Mouse (Mus musculus) neural tube, embryonic 11.5 days (tissue): ENCODE data around the gene Rybp. TPM values are rescaled to one million over a fixed set of nuclear protein-coding genes. Genes with fewer than 3 reads are reported as not detected.

Source experiments
- ATAC-seq: fragments of 200-750 bp; cut with Nextera tagmentation; 2 replicates; pipeline ENCODE4 v1.8.0; 2017; ENCODE audit warnings: moderate number of reproducible peaks, mild to moderate bottlenecking, moderate TSS enrichment, moderate library complexity; ENCODE audit not compliant: insufficient read depth, low FRiP score, low TSS enrichment
- DNase-seq: peaks from one replicate; pipeline ENCODE4 v3.0.0-alpha.2; 2015; ENCODE audit warnings: low spot score
- H3K27ac ChIP-seq: fragments of 300-500 bp; sonication (generic); 2 replicates; pipeline ENCODE4 v1.5.1; 2014; ENCODE audit warnings: low read depth, mild to moderate bottlenecking, low read length
- H3K27me3 ChIP-seq: fragments of 300-500 bp; sonication (generic); 2 replicates; pipeline ENCODE4 v1.6.1; 2014; ENCODE audit warnings: mild to moderate bottlenecking, low read length, mixed read lengths; ENCODE audit not compliant: control insufficient read depth, insufficient read depth
- H3K36me3 ChIP-seq: fragments of 300-500 bp; sonication (generic); 2 replicates; pipeline ENCODE4 v1.6.1; 2014; ENCODE audit warnings: mild to moderate bottlenecking, low read length, moderate library complexity, mixed read lengths; ENCODE audit not compliant: control insufficient read depth, insufficient read depth
- H3K4me1 ChIP-seq: fragments of 300-500 bp; sonication (generic); 2 replicates; pipeline ENCODE4 v1.6.1; 2014; ENCODE audit warnings: low read length, mixed read lengths; ENCODE audit not compliant: control insufficient read depth, insufficient read depth
- H3K4me2 ChIP-seq: fragments of 300-500 bp; sonication (generic); 2 replicates; pipeline ENCODE4 v1.6.1; 2014; ENCODE audit warnings: low read depth, mild to moderate bottlenecking, moderate library complexity
- H3K4me3 ChIP-seq: fragments of 300-500 bp; sonication (generic); 2 replicates; pipeline ENCODE4 v1.5.1; 2014; ENCODE audit warnings: low read depth, low read length
- H3K9ac ChIP-seq: fragments of 300-500 bp; sonication (generic); 2 replicates; pipeline ENCODE4 v1.6.1; 2014; ENCODE audit warnings: mild to moderate bottlenecking, low read length
- H3K9me3 ChIP-seq: fragments of 300-500 bp; sonication (generic); 2 replicates; pipeline ENCODE4 v1.6.1; 2016; ENCODE audit warnings: low read length; ENCODE audit not compliant: control insufficient read depth
- WGBS: fragments of 180-500 bp; shearing (Covaris S2); extraction: QIAGEN DNeasy Blood & Tissue Kit; methylation state at CpG from one replicate; pipeline ENCODE4 v1.1.7; 2014; 5-methylcytosine and 5-hydroxymethylcytosine counted together
- polyA plus RNA-seq: library from polyadenylated mRNA; unstranded; fragments of >200 nt; fragmentation: Nextera tagmentation; extraction: Ambion mirVana; gene quantifications from 2 replicates; pipeline ENCODE4 v1.2.1, GENCODE M21; 2014

Rybp gene
- polyA plus RNA-seq, 1 experiment from 2014 or later = 12.0 TPM

DNA sequence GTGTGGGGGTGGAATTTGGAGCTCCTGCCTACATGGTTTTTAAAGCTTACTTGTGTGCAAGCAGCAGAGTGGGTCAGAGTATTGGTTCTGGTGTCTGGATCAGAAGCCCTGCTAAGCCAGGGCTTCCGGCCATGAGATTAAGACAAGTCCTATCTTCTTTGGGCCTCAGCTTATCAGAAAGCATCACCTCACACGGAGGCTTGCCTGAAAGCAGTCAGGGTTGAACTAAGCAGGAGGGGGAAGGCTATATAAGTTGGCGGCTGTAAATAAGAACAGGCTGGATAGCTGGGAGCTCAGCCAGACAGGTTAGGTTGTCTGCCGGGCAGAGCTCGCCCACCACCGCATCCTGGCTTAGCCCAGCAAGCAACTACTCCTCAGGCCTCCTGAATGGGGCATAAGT lies 99.5 kb downstream of the Rybp start:
- no peak overlapping the region for H3K4me3 ChIP-seq
- DNase-seq (no peak), ATAC-seq (no peak)
- no peaks in the 10 kb centered on the region for H3K4me1 ChIP-seq
- H3K27ac ChIP-seq = no peak overlapping the region
- 76% methylated on average over 6 of the region's 6 CpGs for WGBS
- H3K4me2 ChIP-seq = no peak overlapping the region
- H3K9ac ChIP-seq = no peak overlapping the region
- H3K27me3 ChIP-seq = no peaks in the 10 kb centered on the region
- H3K9me3 ChIP-seq = no peaks in the 10 kb centered on the region
- H3K36me3 ChIP-seq = no peaks in the 10 kb centered on the region

DNA sequence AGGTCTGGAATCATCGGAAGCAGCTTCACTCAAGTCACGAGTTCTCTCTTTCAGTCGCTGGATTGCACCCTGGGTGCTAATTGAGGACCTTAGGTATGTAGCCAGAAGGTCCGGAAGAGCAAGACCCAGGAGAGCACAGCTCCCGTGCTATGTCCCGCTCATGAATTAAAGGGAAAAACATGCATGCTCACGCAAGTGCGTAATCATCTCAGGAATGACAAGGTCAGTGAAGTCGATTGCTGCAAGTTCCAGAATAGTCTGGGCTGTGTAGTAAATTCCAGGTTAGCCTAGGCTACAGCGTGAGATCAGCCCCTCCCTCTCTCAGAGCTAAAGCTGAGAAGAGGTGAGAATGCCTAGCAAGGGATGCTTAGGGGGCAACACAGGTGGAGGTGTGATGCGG lies 100.5 kb downstream of the Rybp start:
- Histone ChIP-seq H3K9me3 (no peaks in the 10 kb centered on the region), H3K4me3 (no peak overlapping the region), H3K4me2 (no peak overlapping the region), H3K4me1 (no peaks in the 10 kb centered on the region), H3K36me3 (no peaks in the 10 kb centered on the region), H3K27me3 (no peaks in the 10 kb centered on the region), H3K9ac (no peak overlapping the region), H3K27ac (no peak overlapping the region)
- DNase-seq = no peak
- ATAC-seq = no peak
- WGBS = 84% methylated on average over 11 of the region's 11 CpGs

DNA sequence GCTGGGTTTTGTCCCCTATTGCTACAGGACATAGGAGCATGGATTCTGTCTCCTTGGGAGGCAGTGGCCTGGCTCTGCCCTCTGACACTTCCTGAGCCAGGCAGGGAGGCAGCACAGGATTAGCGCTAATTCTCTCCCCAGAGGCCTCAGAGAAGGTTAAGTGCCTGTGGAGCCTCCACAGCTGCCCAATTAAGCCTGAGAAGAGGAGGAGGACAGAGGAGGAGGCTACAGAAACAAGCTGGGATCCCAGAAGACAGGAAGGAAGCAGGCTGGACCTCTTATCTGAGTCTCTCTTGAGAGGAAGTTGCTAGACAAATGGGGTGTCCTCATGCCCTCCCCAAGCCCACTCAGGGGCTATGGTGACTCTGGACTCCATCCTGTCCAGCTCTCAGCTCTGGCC lies 101.8 kb downstream of the Rybp start:
- WGBS = 0% methylated on average over 1 of the region's 1 CpGs
- Histone ChIP-seq H3K27me3 (no peaks in the 10 kb centered on the region), H3K36me3 (no peaks in the 10 kb centered on the region), H3K9me3 (no peaks in the 10 kb centered on the region), H3K4me1 (no peaks in the 10 kb centered on the region), H3K4me3 (no peak overlapping the region), H3K27ac (no peak overlapping the region), H3K9ac (no peak overlapping the region), H3K4me2 (no peak overlapping the region)
- DNase-seq (no peak), ATAC-seq (no peak)

DNA sequence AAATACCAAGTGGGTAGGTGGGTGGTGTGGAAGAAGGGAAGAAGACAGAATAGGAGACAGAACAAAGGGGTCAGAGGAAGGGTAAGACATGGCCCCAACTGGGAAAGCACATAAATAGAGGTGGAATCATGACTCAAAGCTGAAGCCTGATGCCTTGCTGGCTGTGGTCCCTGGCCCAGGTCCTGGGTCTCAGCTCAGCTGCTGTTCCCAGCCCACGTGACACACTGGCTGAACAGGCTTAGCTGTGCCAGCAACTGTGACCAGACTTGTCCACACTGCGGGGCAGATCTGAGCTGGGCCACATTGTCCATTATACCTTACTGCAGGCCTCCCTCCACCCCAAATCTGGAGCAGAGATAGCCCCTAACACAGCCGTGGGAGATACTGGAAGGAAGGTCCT lies 103.9 kb downstream of the Rybp start:
- ATAC-seq (no peak), DNase-seq (no peak)
- no peaks in the 10 kb centered on the region for H3K9me3 ChIP-seq
- no peaks in the 10 kb centered on the region for H3K4me1 ChIP-seq
- no peak overlapping the region for H3K4me2 ChIP-seq
- no peak overlapping the region for H3K4me3 ChIP-seq
- WGBS = 89% methylated on average over 3 of the region's 3 CpGs
- no peak overlapping the region for H3K9ac ChIP-seq
- no peaks in the 10 kb centered on the region for H3K27me3 ChIP-seq
- H3K36me3 ChIP-seq = no peaks in the 10 kb centered on the region
- H3K27ac ChIP-seq = no peak overlapping the region

- no peak overlapping the region for H3K4me2 ChIP-seq
- H3K27me3 ChIP-seq = no peaks in the 10 kb centered on the region
- H3K4me3 ChIP-seq = no peak overlapping the region
- H3K4me1 ChIP-seq = no peaks in the 10 kb centered on the region
- H3K27ac ChIP-seq = no peak overlapping the region
- H3K36me3 ChIP-seq = no peaks in the 10 kb centered on the region
- H3K9ac ChIP-seq = no peak overlapping the region
- H3K9me3 ChIP-seq = no peaks in the 10 kb centered on the region
- no peak for ATAC-seq
- no peak for DNase-seq
- WGBS = 64% methylated on average over 4 of the region's 4 CpGs
These were observed 106.4 kb downstream of the Rybp start for GRCm38 (mm10) chr6:100180883-100181262.

DNA sequence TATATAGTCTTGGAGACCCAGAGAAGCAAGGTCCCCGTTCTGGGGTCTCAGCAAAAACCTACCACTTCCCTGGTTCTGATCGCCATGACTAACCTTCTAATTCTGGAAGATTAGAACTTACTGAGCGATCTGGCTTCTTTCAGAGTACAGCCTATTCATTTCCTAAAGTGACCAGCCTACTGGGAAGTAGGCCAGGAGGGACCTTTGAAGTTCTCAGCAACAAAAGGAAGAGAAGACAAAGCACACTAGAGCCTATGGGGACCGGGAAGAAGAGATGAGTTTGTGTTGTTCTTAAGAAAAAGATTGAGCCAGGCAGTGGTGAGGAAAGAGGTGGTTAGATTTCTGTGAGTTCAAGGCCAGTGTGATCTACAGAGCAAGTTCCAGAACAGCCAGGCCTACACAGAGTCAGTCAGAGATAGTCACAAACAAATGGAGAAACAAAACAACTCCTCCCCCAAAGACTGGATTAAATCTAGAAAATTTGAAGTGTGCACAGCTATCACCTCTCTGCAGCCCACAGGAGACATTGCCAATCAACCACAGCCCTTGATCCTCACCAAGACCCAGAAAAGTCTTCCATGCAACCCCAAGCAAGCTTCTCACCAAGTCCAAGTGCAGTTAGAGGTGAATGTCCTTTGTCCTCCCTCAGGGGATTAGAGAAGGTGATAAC lies 106.9 kb downstream of the Rybp start:
- ATAC-seq = no peak
- Histone ChIP-seq H3K4me2 (no peak overlapping the region), H3K9ac (no peak overlapping the region), H3K4me3 (no peak overlapping the region), H3K4me1 (no peaks in the 10 kb centered on the region), H3K9me3 (no peaks in the 10 kb centered on the region), H3K27me3 (no peaks in the 10 kb centered on the region), H3K27ac (no peak overlapping the region), H3K36me3 (no peaks in the 10 kb centered on the region)
- 85% methylated on average over 4 of the region's 4 CpGs for WGBS
- DNase-seq = no peak

GRCm38 (mm10) chr6:100178830-100179229 lies 108.5 kb downstream of the Rybp start:
- ATAC-seq = no peak
- Histone ChIP-seq H3K9me3 (no peaks in the 10 kb centered on the region), H3K36me3 (no peaks in the 10 kb centered on the region), H3K9ac (no peak overlapping the region), H3K27ac (no peak overlapping the region), H3K27me3 (no peaks in the 10 kb centered on the region), H3K4me1 (no peaks in the 10 kb centered on the region), H3K4me2 (no peak overlapping the region), H3K4me3 (no peak overlapping the region)
- DNase-seq = no peak
- 80% methylated on average over 3 of the region's 3 CpGs for WGBS
